Mouse (Mus musculus) cerebellum, adult 2 months (tissue): Measurements from ENCODE around the gene Tas2r108. TPM values are rescaled to one million over a fixed set of nuclear protein-coding genes. Genes with fewer than 3 reads are reported as not detected.

Experiments used
- DNase-seq, 2 experiments: peaks; one replicate each; pipeline ENCODE4 v3.0.0; 2021
- H3K27ac ChIP-seq: fragments of 200-500 bp; 2 replicates; pipeline ENCODE4 v1.5.1; 2012; ENCODE audit warnings: low read length, control low read depth, inconsistent platforms; ENCODE audit not compliant: insufficient read depth
- H3K27me3 ChIP-seq: fragments of 200-500 bp; 2 replicates; pipeline ENCODE4 v1.6.1; 2012; ENCODE audit warnings: inconsistent platforms, mild to moderate bottlenecking, low read length, moderate library complexity; ENCODE audit not compliant: control insufficient read depth, insufficient read depth
- H3K4me1 ChIP-seq: fragments of 200-500 bp; 2 replicates; pipeline ENCODE4 v1.6.1; 2011; ENCODE audit warnings: low read length; ENCODE audit not compliant: control insufficient read depth, insufficient read depth
- H3K4me3 ChIP-seq: fragments of 200-500 bp; replicated peaks from 2 replicates; pipeline ENCODE3; 2011; ENCODE audit warnings: mild to moderate bottlenecking, low read depth, low read length, control low read depth; ENCODE audit not compliant: insufficient read depth
- CTCF ChIP-seq: fragments of 200-500 bp; IDR thresholded peaks from 2 replicates; pipeline ENCODE4 v1.5.1; 2011; ENCODE audit warnings: low read depth, mild to moderate bottlenecking, control low read depth, low read length, moderate library complexity, borderline replicate concordance; ENCODE audit not compliant: insufficient read depth
- POLR2A ChIP-seq: fragments of 200-500 bp; IDR thresholded peaks from 2 replicates; pipeline ENCODE4 v1.6.1; 2011; ENCODE audit warnings: low read length, control low read depth, borderline replicate concordance; ENCODE audit not compliant: insufficient read depth
- WGBS: fragments of 180-500 bp; shearing (Covaris S2); methylation state at CpG from one replicate; pipeline ENCODE4 v1.1.7; 2018; 5-methylcytosine and 5-hydroxymethylcytosine counted together
- polyA plus RNA-seq: library from polyadenylated mRNA; depleted of rRNA; stranded (reverse); fragments of >200 nt; gene quantifications from 2 replicates; pipeline ENCODE4 v1.2.3, GENCODE M21; 2012; rRNA removed

The Tas2r108 gene
- polyA plus RNA-seq, 1 experiment: 0.41 TPM

DNA sequence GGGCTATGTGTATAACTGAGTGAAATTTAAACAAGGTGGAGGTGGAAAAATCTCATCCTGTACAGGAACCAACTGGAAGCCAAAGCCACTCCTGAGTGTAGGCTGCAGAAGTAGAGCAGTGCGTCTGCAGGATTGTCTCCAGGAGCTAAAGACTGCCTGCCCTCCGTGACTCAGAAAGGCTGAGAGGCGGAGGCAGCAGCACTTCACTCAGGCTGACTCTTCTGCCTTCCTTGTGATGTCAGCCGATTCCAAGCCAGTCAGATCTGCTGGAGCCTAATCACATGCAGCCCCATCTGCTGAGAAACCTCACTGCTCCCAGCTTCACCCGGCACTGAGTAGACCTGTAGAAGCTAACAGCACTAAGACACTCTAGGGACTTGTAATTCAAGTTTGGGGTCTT is 11.0 kb upstream of the Tas2r108 start:
- WGBS: 87% methylated on average over 5 of the region's 5 CpGs
- no peak for TF ChIP-seq POLR2A
- no peak for TF ChIP-seq CTCF
- Histone ChIP-seq H3K27ac (no peak overlapping the region), H3K4me1 (no peaks in the 10 kb centered on the region), H3K27me3 (no peaks in the 10 kb centered on the region), H3K4me3 (no peak overlapping the region)
- DNase-seq: no peak

DNA sequence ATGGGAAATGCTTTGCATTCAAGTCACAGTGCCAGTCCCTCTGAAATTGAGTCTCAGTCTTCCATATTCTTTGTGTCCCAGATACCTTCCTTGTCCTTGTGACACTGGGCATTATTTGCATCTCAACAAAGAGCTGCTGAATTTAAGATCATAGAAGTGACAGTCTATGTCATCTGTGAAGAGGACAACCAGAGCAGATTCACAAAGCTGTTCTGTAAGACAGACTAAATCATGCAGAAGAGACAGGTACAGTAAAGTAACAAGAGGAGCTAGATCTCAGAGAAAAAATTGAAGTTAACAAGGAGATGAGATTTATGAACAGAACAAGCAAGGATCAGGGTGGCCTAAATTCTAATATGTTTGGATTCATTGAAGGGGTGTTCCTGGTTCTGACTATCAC is 2.4 kb upstream of the Tas2r108 start, which contains the start of gene Tas2r137:
Gene Tas2r137 (plus strand): TSS at position 301 of the 400 bp plus-strand sequence.
- H3K27ac ChIP-seq: no peak within 1 kb of the TSS
- no peaks in the 10 kb centered on the region for H3K4me1 ChIP-seq
- no peak for DNase-seq
- no peaks in the 10 kb centered on the region for H3K27me3 ChIP-seq
- H3K4me3 ChIP-seq: no peak within 1 kb of the TSS
- TF ChIP-seq POLR2A (no peak), CTCF (no peak)

DNA sequence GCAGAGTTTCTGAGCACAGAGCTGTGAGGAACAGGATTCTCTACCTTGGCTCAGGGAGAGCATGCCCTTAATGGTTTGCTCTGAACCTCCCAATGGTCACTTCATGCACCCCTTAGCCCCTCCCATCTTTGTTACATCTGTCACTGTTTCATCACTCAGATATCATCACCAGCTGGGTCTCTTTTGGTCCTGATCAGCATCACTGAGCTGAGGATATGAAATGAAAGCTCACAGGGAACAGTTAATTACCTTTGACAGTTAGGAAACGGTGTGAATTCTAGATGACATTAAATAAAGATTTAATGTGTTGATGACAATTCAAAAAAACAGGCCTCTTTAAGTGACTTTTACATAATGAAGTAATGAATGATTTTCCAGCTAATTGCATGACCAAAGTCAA is 26.1 kb downstream of the Tas2r108 start, which contains the start of gene Prss37:
Gene Prss37 (minus strand): TSS at position 101 of the 400 bp plus-strand sequence.
- DNase-seq: no peak
- Histone ChIP-seq H3K4me1 (no peaks in the 10 kb centered on the region), H3K4me3 (no peak within 1 kb of the TSS), H3K27ac (no peak within 1 kb of the TSS), H3K27me3 (no peaks in the 10 kb centered on the region)
- TF ChIP-seq POLR2A (no peak), CTCF (no peak)
- 61% methylated on average over 1 of the region's 1 CpGs for WGBS

Other genes with a start within 250 kb of the Tas2r108 start
- 34.8 and 40.9 TPM in 2 replicates for gene Agk, start 168.4 kb upstream of the Tas2r108 start, polyA plus RNA-seq
- gene E330009J07Rik, start 57.4 kb upstream of the Tas2r108 start, polyA plus RNA-seq: 64.6 and 67.0 TPM in 2 replicates
- 0.28 and 0.41 TPM in 2 replicates for gene Wee2, start 54.4 kb upstream of the Tas2r108 start, polyA plus RNA-seq
- gene Ssbp1, start 22.2 kb upstream of the Tas2r108 start, polyA plus RNA-seq: 44.5 and 47.0 TPM in 2 replicates
- gene Tas2r137, start 2.3 kb upstream of the Tas2r108 start, polyA plus RNA-seq: 0.36 TPM in 1 of 2 replicates, not detected in the other
- gene Prss37, start 26.0 kb downstream of the Tas2r108 start, polyA plus RNA-seq: not detected in 2 replicates
- gene Olfr461, start 61.5 kb downstream of the Tas2r108 start, polyA plus RNA-seq: not detected in 2 replicates
- gene Olfr460, start 76.0 kb downstream of the Tas2r108 start, polyA plus RNA-seq: 0.16 and 0.23 TPM in 2 replicates
- gene Clec5a, start 92.3 kb downstream of the Tas2r108 start, polyA plus RNA-seq: 0.95 and 1.3 TPM in 2 replicates
- not detected in 2 replicates for gene Tas2r138, start 119.8 kb downstream of the Tas2r108 start, polyA plus RNA-seq
- gene Mgam, start 135.3 kb downstream of the Tas2r108 start, polyA plus RNA-seq: 0.08 TPM in 2 replicates